Mouse (Mus musculus) CD8-positive naive resting alpha-beta T cell, adult 2 months (primary cell): ENCODE measurements at regions not wholly inside any gene's neighbourhood (a gene's known extent, or its start where the extent isn't known, plus 50 kb on each side); places are given as distances from the start of the nearest gene placed in this dataset.

Experiments used
- DNase-seq, 2 experiments: peaks; one replicate each; pipeline ENCODE4 v3.0.0; 2022; ENCODE audit warnings: low read depth in 2 of 2, low spot score in 2 of 2

- DNase-seq, result no peak
These were observed 77.0 kb upstream of the Ubash3b start for GRCm38 (mm10) chr9:41238395-41239096.

DNA sequence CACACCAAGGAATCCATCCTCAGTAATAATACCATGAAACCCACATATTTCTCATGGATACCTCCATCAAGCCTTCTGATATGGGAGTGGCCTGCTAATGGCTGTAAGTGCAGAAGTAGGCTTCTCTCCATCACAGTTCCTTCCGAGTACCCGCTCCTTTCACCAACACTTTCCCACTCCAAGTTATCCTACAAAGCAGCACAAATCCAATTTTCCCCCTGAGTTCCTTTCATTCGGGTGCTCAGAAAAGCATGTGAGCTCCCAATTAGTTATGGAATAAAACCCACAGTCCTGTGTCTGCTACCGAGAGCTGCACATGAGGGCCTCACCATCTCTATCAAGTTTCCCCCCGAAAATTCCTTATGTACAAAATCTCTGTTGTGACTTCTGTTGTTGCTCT lies 75.8 kb upstream of the Ubash3b start:
- DNase-seq, result no peak

DNA sequence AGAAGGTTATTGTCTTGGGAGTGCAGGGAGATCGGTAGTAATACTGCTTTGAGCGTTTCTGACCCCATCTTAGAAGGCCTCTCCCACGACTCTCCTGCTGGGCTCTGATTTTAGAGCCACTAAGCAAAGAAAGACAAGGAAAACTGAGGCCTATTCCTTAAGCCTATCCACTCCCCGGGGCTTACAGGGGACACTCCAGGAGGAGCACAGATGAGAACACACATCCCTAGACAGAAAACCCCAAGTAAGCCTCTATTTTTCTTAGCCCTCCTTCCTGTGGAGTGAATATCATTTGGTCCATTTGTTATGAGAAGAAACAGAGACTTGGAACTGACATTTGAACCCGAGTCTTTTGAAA lies 67.7 kb upstream of the Ubash3b start:
- no peak for DNase-seq

DNA sequence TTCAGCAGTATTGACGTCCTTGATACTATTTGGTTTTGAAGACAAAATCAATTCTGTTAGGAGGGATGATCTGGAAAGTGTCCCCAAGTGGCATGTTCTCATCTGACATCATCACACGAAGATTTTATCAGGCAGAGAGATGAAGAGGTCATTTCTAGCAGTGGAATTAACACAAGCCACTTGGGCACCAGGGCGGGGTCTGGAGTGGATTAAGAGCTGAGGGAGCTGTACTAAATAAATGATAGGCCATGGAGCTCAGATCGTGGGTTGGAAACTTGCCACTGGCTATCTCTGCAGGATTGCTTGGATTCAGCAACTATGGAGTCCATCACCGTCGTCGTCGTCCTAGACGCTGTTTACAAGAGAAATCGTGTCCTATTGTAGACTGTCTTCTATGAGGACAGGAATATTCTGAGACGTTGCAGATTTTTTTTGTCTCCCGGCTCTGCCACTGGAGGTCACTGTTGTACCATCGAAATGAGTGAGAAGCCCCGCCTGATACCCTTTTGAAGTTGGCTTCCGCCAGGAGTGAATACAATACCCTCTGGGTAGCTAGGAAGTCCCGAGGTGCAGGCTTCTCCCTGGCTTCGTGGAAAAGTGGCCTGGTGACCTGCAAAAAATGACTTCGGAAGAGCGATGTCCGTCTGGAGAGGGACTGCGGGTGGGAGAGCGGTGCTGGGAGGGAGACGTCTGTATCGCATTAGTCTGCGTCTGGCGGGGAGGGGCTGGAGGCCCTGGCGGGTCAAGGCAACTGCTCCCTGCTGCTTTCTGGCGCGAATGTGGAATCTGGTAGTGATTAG lies 67.1 kb upstream of the Ubash3b start:
- peak; percentile 78 to 82 for DNase-seq

- no peak for DNase-seq
These were observed 61.9 kb upstream of the Ubash3b start for GRCm38 (mm10) chr9:41223406-41223805.

GRCm38 (mm10) chr9:41222346-41223015 lies 61.0 kb upstream of the Ubash3b start:
- no peak for DNase-seq

DNA sequence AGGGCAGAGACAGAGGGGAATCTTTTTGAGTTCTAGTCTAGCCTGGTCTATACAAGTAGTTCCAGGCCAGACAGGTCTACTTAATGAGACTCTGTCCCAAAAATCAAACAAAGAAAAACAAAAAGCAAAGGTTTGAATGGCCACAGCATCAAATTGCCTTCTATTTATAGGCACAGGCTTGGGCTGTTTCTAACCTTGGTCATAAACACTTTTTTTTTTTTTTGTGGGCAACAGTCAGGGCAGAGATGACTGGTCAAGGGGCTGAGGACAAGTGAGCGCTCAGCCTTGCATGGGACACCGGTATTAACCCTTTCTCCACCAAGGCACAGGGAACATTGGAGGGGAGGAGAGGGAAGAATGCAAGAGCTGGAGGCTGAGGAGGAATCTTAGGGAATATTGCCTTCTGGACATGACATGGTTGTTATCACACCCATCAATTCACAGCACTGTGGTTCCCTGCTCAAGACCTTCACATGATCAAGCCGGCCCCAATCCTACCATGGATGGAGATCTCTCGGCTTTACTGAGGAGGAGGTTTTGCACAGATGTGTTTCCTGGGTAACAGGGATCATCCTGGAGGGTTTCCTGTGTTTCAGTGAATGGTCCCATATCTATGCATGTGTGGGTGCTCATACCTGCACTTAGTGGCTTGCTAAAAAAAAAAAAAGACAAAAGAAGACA lies 59.8 kb upstream of the Ubash3b start:
- DNase-seq, result no peak

- no peak for DNase-seq
These were observed 58.7 kb upstream of the Ubash3b start for GRCm38 (mm10) chr9:41220105-41220669.

DNA sequence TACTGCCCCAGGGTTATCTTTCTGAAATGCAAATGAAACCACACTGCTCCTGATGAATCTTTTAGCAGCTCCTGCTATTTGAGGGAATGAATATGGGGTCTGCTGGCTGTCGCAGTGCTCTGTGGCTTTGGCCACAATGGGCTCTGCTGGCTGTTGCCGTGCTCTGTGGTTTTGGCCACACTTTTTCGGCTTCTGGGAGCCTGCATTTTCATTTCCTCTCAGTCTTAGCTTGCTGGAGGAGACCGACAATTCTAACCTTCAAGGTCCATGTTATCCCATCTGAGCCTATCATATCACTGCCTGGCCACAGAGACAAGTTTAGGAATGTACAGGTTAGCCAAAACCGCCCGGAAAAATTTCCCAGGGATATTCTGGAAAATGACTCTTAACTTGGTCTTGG lies 57.2 kb upstream of the Ubash3b start:
- no peak for DNase-seq

DNA sequence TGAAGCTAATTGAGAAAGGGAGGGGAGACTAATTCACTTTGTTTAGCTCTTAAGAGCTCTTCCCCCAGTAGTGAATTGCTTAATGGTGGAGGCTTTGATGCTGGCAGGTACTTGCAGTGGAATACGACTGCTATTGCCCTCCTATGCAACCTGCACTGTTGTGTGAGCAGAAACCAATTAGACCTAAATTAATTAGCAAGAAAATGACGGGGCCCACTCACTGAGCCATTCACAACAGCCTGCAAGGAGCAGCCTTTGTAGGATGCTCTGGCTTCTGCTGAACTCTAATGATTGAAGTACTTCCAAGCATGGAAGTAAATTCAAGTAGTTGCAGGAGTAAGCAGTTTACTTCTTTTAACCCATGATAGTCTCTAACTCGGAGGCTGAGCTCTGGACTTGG lies 54.8 kb upstream of the Ubash3b start:
- no peak for DNase-seq

- no peak for DNase-seq
These were observed 53.5 kb upstream of the Ubash3b start for GRCm38 (mm10) chr9:41215026-41215425.

DNA sequence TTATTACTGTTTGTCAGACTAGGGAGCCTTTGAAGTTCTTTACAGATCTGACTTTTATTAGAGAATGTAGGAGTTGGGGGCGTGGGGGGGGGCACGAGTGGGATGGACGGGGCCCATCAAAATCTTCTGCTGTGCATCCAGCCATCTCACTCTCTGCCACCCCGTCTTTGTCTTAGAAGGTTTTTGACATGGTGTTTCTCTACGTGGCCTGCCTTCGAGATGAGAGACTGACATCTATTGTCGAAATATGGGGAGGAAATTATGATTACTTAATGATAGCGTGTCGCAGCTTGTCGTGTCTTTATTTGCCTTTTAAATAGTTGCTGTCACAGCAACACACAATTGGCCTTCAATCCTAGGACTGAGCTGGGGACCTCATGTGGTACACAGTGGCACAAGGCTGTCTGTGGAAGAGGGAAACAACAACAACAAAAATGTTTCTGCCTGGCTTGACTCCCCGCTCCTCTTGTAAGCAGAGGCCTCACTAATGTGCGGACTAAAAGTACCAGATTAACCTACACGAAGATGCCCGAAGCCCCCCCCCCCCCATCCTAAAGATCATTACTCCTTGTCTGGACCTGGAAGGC lies 51.5 kb upstream of the Ubash3b start:
- no peak for DNase-seq

DNA sequence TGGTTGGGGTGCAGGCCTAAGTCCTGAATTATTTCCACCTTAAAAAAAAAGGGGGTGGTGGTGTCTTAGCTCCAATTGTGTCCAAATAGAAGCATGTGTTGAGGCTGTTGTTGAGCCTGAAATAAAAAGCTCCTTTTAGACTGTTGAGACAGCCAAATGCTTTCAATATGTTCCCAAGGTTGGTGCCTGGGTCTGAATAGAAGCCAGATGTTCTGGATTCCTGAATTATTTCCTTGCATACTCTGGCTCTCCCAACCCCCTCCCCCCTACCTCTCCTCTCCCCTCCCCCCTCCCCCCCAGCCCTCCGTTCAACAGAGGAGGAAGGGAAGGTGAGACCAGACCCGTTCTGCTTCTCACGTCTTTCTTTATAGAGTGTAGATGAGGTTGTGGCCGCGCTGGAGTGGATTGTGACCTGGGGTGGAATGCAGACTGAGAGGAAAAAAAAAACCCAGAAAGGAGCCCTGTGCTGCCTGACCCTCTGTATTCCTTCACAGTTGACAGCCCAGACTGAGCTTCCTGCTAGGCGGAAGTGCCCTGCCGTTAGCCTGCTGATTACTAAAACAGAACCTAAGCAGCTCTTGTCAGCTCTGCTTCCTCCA lies 50.9 kb upstream of the Ubash3b start:
- DNase-seq, result peak in 1 of 2 experiments; percentile 13

- no peak for DNase-seq
These were observed 50.4 kb upstream of the Ubash3b start for GRCm38 (mm10) chr9:41211865-41212302.
